Mouse (Mus musculus) intestine, embryonic 14.5 days (tissue): ENCODE data around the gene Nod1. TPM values are rescaled to one million over a fixed set of nuclear protein-coding genes. Genes with fewer than 3 reads are reported as not detected.
A peak's percentile ranks its signal among the peaks of the same experiment; 100 is the strongest.

Source experiments
- ATAC-seq: fragments of 200-750 bp; cut with Nextera tagmentation; replicated peaks from 2 replicates; pipeline ENCODE4 v1.8.0; 2017; ENCODE audit warnings: low read depth, moderate number of reproducible peaks, moderate TSS enrichment, moderate library complexity; ENCODE audit not compliant: low FRiP score, low TSS enrichment
- DNase-seq: peaks from one replicate; pipeline ENCODE4 v3.0.0-alpha.2; 2018; ENCODE audit warnings: low spot score
- H3K27ac ChIP-seq: fragments of 300-500 bp; sonication (generic); 2 replicates; pipeline ENCODE4 v1.5.1; 2014; ENCODE audit warnings: low read depth, mild to moderate bottlenecking, control low read depth
- H3K27me3 ChIP-seq: fragments of 300-500 bp; sonication (generic); replicated peaks from 2 replicates; pipeline ENCODE4 v1.6.1; 2014; ENCODE audit warnings: low read length, control low read depth; ENCODE audit not compliant: control insufficient read depth, insufficient read depth
- H3K36me3 ChIP-seq: fragments of 300-500 bp; sonication (generic); 2 replicates; pipeline ENCODE4 v1.6.1; 2014; ENCODE audit warnings: low read length, control low read depth; ENCODE audit not compliant: control insufficient read depth, insufficient read depth
- H3K4me1 ChIP-seq: fragments of 300-500 bp; sonication (generic); replicated peaks from 2 replicates; pipeline ENCODE4 v1.6.1; 2014; ENCODE audit warnings: low read length, control low read depth, mixed read lengths; ENCODE audit not compliant: control insufficient read depth, insufficient read depth
- H3K4me2 ChIP-seq: fragments of 300-500 bp; sonication (generic); 2 replicates; pipeline ENCODE4 v1.6.1; 2014; ENCODE audit warnings: low read length
- H3K4me3 ChIP-seq: fragments of 300-500 bp; sonication (generic); 2 replicates; pipeline ENCODE4 v1.5.1; 2014; ENCODE audit warnings: low read depth, low read length, control low read depth, mixed read lengths
- H3K9ac ChIP-seq: fragments of 300-500 bp; sonication (generic); 2 replicates; pipeline ENCODE4 v1.6.1; 2014; ENCODE audit warnings: mild to moderate bottlenecking, low read length
- H3K9me3 ChIP-seq: fragments of 300-500 bp; sonication (generic); 2 replicates; pipeline ENCODE4 v1.6.1; 2016; ENCODE audit warnings: low read length, control low read depth; ENCODE audit not compliant: control insufficient read depth
- WGBS: fragments of 180-500 bp; shearing (Covaris S2); extraction: QIAGEN DNeasy Blood & Tissue Kit; methylation state at CpG from one replicate; pipeline ENCODE4 v1.1.7; 2014; 5-methylcytosine and 5-hydroxymethylcytosine counted together
- polyA plus RNA-seq: library from polyadenylated mRNA; unstranded; fragments of >200 nt; fragmentation: Nextera tagmentation; extraction: Ambion mirVana; gene quantifications from 2 replicates; pipeline ENCODE4 v1.2.1, GENCODE M21; 2014

Nod1 gene
- polyA plus RNA-seq, 1 experiment from 2014 or later = 5.6 TPM

GRCm38 (mm10) chr6:54914977-54915376, 57.4 kb downstream of the Nod1 start:
- DNase-seq (no peak), ATAC-seq (no peak)
- no peaks in the 10 kb centered on the region for H3K27me3 ChIP-seq
- no peak overlapping the region for H3K27ac ChIP-seq
- H3K4me1 ChIP-seq = no peaks in the 10 kb centered on the region
- WGBS = 68% methylated on average over 4 of the region's 4 CpGs
- H3K4me3 ChIP-seq = no peak overlapping the region
- no peaks in the 10 kb centered on the region for H3K9me3 ChIP-seq
- no peak overlapping the region for H3K9ac ChIP-seq
- no peak overlapping the region for H3K4me2 ChIP-seq
- H3K36me3 ChIP-seq = no peaks in the 10 kb centered on the region

GRCm38 (mm10) chr6:54906053-54907040, 66.1 kb downstream of the Nod1 start:
- DNase-seq (peak; percentile 45), ATAC-seq (no peak)
- WGBS = 84% methylated on average over 10 of the region's 10 CpGs
- Histone ChIP-seq H3K27ac (no peak overlapping the region), H3K4me2 (no peak overlapping the region), H3K4me1 (no peaks in the 10 kb centered on the region), H3K27me3 (no peaks in the 10 kb centered on the region), H3K9ac (no peak overlapping the region), H3K4me3 (no peak overlapping the region), H3K36me3 (no peaks in the 10 kb centered on the region), H3K9me3 (no peaks in the 10 kb centered on the region)

- no peaks in the 10 kb centered on the region for H3K4me1 ChIP-seq
- no peak overlapping the region for H3K4me2 ChIP-seq
- H3K36me3 ChIP-seq = no peaks in the 10 kb centered on the region
- DNase-seq = no peak
- H3K4me3 ChIP-seq = no peak overlapping the region
- WGBS = 89% methylated on average over 2 of the region's 2 CpGs
- H3K27me3 ChIP-seq = no peaks in the 10 kb centered on the region
- H3K9me3 ChIP-seq = no peaks in the 10 kb centered on the region
- no peak overlapping the region for H3K9ac ChIP-seq
- no peak for ATAC-seq
- no peak overlapping the region for H3K27ac ChIP-seq
These were observed 69.9 kb downstream of the Nod1 start for GRCm38 (mm10) chr6:54902547-54902946.

GRCm38 (mm10) chr6:54900256-54900655, 72.2 kb downstream of the Nod1 start:
- ATAC-seq (no peak), DNase-seq (no peak)
- no peaks in the 10 kb centered on the region for H3K9me3 ChIP-seq
- no peaks in the 10 kb centered on the region for H3K36me3 ChIP-seq
- no peaks in the 10 kb centered on the region for H3K4me1 ChIP-seq
- no peak overlapping the region for H3K9ac ChIP-seq
- WGBS = 87% methylated on average over 2 of the region's 2 CpGs
- no peak overlapping the region for H3K4me2 ChIP-seq
- H3K27me3 ChIP-seq = no peaks in the 10 kb centered on the region
- no peak overlapping the region for H3K4me3 ChIP-seq
- H3K27ac ChIP-seq = no peak overlapping the region

- Histone ChIP-seq H3K4me1 (peaks cover 11% of the 10 kb centered on the region; the same call in 1 of the 2 replicates), H3K9me3 (no peaks in the 10 kb centered on the region), H3K4me2 (no peak overlapping the region), H3K27ac (no peak overlapping the region), H3K9ac (no peak overlapping the region), H3K4me3 (no peak overlapping the region), H3K27me3 (no peaks in the 10 kb centered on the region), H3K36me3 (no peaks in the 10 kb centered on the region)
- WGBS = 81% methylated on average over 3 of the region's 3 CpGs
- DNase-seq (no peak), ATAC-seq (no peak)
These were observed 81.0 kb downstream of the Nod1 start for GRCm38 (mm10) chr6:54891384-54891783.

GRCm38 (mm10) chr6:54890221-54890620, 82.2 kb downstream of the Nod1 start:
- Histone ChIP-seq H3K4me2 (no peak overlapping the region), H3K9ac (no peak overlapping the region), H3K27me3 (no peaks in the 10 kb centered on the region), H3K4me1 (peaks cover 11% of the 10 kb centered on the region; the same call in 1 of the 2 replicates), H3K27ac (no peak overlapping the region), H3K9me3 (no peaks in the 10 kb centered on the region), H3K4me3 (no peak overlapping the region), H3K36me3 (no peaks in the 10 kb centered on the region)
- no peak for DNase-seq
- WGBS = 75% methylated on average over 9 of the region's 9 CpGs
- ATAC-seq = no peak

GRCm38 (mm10) chr6:54886195-54886594, 86.2 kb downstream of the Nod1 start:
- ATAC-seq (no peak), DNase-seq (no peak)
- H3K27me3 ChIP-seq = no peaks in the 10 kb centered on the region
- H3K27ac ChIP-seq = no peak overlapping the region
- no peak overlapping the region for H3K9ac ChIP-seq
- no peak overlapping the region for H3K4me3 ChIP-seq
- no peak overlapping the region for H3K4me2 ChIP-seq
- H3K9me3 ChIP-seq = no peaks in the 10 kb centered on the region
- peaks cover 11% of the 10 kb centered on the region; the same call in 1 of the 2 replicates for H3K4me1 ChIP-seq
- WGBS = 69% methylated on average over 7 of the region's 7 CpGs
- H3K36me3 ChIP-seq = no peaks in the 10 kb centered on the region

GRCm38 (mm10) chr6:54883424-54883823, 89.0 kb downstream of the Nod1 start:
- Histone ChIP-seq H3K9ac (no peak overlapping the region), H3K27me3 (no peaks in the 10 kb centered on the region), H3K4me3 (no peak overlapping the region), H3K4me2 (no peak overlapping the region), H3K4me1 (0 out of 2 replicates have a peak, but pooled peaks cover 3% of the 10 kb centered on the region), H3K36me3 (0 out of 2 replicates have a peak, but pooled peaks cover 4% of the 10 kb centered on the region), H3K27ac (no peak overlapping the region), H3K9me3 (no peaks in the 10 kb centered on the region)
- ATAC-seq (no peak), DNase-seq (no peak)
- 52% methylated on average over 2 of the region's 2 CpGs for WGBS
